Mouse (Mus musculus) brain, embryonic 14.5 days (tissue): Measurements from ENCODE around the gene Foxe3. TPM values are rescaled to one million over a fixed set of nuclear protein-coding genes. Genes with fewer than 3 reads are reported as not detected.
"Not testable (repeated sequence)": the region's sequence is repeated elsewhere in the genome, so short reads cannot be mapped to it uniquely, and the experiment has no call there.

Source experiments
- DNase-seq: peaks from one replicate; pipeline ENCODE4 v3.0.0-alpha.2; 2011; ENCODE audit warnings: low read depth
- CTCF ChIP-seq: fragments of 200-500 bp; IDR thresholded peaks from 2 replicates; pipeline ENCODE4 v1.5.1; 2012; ENCODE audit warnings: inconsistent platforms, mild to moderate bottlenecking, moderate library complexity, borderline replicate concordance; ENCODE audit not compliant: insufficient read depth, insufficient read length; ENCODE audit errors: extremely low read depth
- POLR2A ChIP-seq: fragments of 200-500 bp; IDR thresholded peaks from 2 replicates; pipeline ENCODE4 v1.6.1; 2012; ENCODE audit warnings: mild to moderate bottlenecking, inconsistent platforms, borderline replicate concordance; ENCODE audit not compliant: poor library complexity, insufficient read depth, insufficient read length, severe bottlenecking; ENCODE audit errors: extremely low read depth
- polyA plus RNA-seq: library from polyadenylated mRNA; depleted of rRNA; stranded (reverse); fragments of >200 nt; gene quantifications from 2 replicates; pipeline ENCODE4 v1.2.3, GENCODE M21; 2012; rRNA removed

Foxe3 gene
- polyA plus RNA-seq, result 0.10 and 0.19 TPM in 2 replicates

GRCm38 (mm10) chr4:114925917-114926312, at the start of gene Foxe3:
TSS of gene Foxe3 (minus strand) at chr4:114926013.
- TF ChIP-seq CTCF (no peak), POLR2A (no peak)
- no peak for DNase-seq

DNA sequence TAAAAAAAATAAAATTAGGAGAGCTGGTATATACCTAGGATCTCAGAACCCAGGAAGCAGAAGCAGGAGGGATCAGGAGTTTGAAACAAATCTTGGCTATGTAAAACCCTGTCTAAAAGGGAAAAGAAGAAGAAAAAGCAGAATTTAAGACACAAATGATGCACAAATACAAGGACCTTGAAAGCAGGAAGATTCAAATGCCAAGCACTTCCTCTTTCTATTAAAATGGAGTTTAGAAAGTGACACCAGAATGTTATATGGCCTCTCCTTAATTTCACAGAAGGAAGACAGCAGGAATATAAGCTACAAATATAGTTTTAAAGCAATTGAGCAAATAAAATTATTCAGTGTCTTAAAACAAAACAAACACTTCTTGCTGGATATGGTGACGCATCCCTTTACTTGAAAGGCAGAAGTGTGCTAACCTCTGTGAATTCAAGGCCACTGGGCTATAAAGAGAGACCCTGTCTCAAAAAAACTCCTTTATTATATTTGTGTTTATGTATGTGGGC, 47.5 kb upstream of the Foxe3 start:
- DNase-seq, result no peak
- TF ChIP-seq CTCF, result no peak
- no peak for TF ChIP-seq POLR2A

GRCm38 (mm10) chr4:114970736-114971135, 44.9 kb upstream of the Foxe3 start:
- TF ChIP-seq POLR2A (no peak), CTCF (no peak)
- DNase-seq, result no peak

DNA sequence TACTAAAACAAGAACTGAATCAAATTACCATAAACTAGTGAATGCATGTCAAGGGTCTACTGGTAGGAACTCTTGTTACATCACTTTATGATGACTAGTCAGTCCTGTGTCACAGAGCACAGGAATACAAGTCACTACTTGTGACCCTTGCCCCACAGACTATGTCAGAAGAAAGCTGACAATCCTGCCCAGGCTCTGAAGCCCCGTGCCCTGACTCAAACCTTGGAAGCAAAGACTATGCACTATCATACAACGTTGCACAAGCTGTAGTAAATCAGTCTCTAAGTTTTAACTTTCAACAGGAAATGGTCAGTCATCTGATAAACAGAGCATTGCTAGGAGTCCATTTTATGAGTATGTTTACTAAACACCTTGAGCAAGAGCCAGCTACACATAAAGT, 35.1 kb upstream of the Foxe3 start:
- DNase-seq, result not testable (repeated sequence)

DNA sequence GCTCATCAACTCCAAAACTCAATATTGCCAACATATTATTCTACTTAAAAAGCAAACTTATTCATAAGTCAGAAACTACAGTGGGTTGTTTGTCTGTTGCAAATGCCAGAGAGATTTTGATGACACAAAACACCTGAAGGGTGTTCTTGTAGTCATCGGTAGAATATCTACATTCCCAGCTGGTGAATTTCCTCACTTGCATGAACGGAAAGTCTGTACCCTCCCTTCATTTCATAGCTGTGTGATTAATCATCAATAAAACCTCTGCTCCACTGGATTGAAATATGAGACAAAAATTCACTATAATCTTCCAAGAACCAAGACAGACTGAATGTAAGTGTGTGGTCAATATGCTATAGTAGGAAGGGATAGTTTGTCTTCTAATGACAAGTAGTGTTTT, 33.7 kb upstream of the Foxe3 start:
- no peak for DNase-seq
- TF ChIP-seq POLR2A (no peak), CTCF (no peak)

- no peak for DNase-seq
- TF ChIP-seq POLR2A (no peak), CTCF (no peak)
Measured at GRCm38 (mm10) chr4:114958786-114959185, 33.0 kb upstream of the Foxe3 start.

GRCm38 (mm10) chr4:114958231-114958630, 32.4 kb upstream of the Foxe3 start:
- no peak for TF ChIP-seq CTCF
- no peak for TF ChIP-seq POLR2A
- peak; percentile 14 for DNase-seq

- no peak for TF ChIP-seq POLR2A
- no peak for TF ChIP-seq CTCF
- peak; percentile 43 for DNase-seq
Measured at GRCm38 (mm10) chr4:114957403-114957802, 31.6 kb upstream of the Foxe3 start.

GRCm38 (mm10) chr4:114953172-114953571, 27.4 kb upstream of the Foxe3 start:
- no peak for DNase-seq
- TF ChIP-seq POLR2A, result no peak
- no peak for TF ChIP-seq CTCF

GRCm38 (mm10) chr4:114947852-114948481, 22.2 kb upstream of the Foxe3 start:
- no peak for TF ChIP-seq POLR2A
- no peak for TF ChIP-seq CTCF
- DNase-seq, result no peak

- TF ChIP-seq POLR2A, result no peak
- peak; percentile 87 for TF ChIP-seq CTCF
- peak; percentile 77 for DNase-seq
Measured at GRCm38 (mm10) chr4:114947395-114947794, 21.6 kb upstream of the Foxe3 start.

GRCm38 (mm10) chr4:114946416-114946815, 20.6 kb upstream of the Foxe3 start:
- TF ChIP-seq CTCF (no peak), POLR2A (no peak)
- no peak for DNase-seq
